Mouse (Mus musculus) cerebellum, adult 2 months (tissue): ENCODE results near the gene Nsl1.

Experiments used
- CTCF ChIP-seq: fragments of 200-500 bp; IDR thresholded peaks from 2 replicates; pipeline ENCODE4 v1.5.1; 2011; ENCODE audit warnings: low read depth, mild to moderate bottlenecking, control low read depth, low read length, moderate library complexity, borderline replicate concordance; ENCODE audit not compliant: insufficient read depth
- POLR2A ChIP-seq: fragments of 200-500 bp; IDR thresholded peaks from 2 replicates; pipeline ENCODE4 v1.6.1; 2011; ENCODE audit warnings: low read length, control low read depth, borderline replicate concordance; ENCODE audit not compliant: insufficient read depth

DNA sequence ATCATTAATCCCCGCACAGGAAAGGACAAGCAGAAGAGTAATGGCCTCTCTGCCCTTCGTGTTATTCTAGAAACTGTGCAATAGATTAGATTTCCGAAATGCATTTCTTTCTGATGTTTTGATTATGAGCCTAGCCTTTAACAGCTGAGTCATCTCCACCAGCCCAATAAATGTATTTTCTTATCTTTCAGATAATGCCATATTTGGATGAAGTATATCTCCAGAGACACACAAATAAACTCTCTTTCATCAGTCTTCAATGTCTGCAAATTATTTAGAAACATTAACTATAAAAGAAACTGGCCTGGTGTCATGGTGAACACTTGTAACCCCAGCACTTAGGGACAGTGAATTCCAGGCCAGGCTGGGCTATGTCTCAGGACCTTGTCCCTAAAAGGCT lies 20.1 kb upstream of the Nsl1 start:
- TF ChIP-seq POLR2A = no peak
- TF ChIP-seq CTCF = no peak
